Mouse (Mus musculus) MEL (cell line): Measurements from ENCODE around the gene Tead4. TPM values are rescaled to one million over a fixed set of nuclear protein-coding genes. Genes with fewer than 3 reads are reported as not detected.
A peak's percentile ranks its signal among the peaks of the same experiment; 100 is the strongest.

Experiments
- DNase-seq: peaks from one replicate; pipeline ENCODE4 v3.0.0; 2011; ENCODE audit warnings: low read depth, low spot score
- H3K27ac ChIP-seq: 2 replicates; pipeline ENCODE4 v1.5.1; 2012; ENCODE audit warnings: low read depth, mild to moderate bottlenecking, control low read depth, low read length, moderate library complexity; ENCODE audit not compliant: control insufficient read depth
- H3K27me3 ChIP-seq, 2 experiments: fragments of 150-350 bp in 1 of 2; sonication (generic) in 1 of 2; 2 replicates each; pipeline ENCODE4 v1.6.1; 2012; ENCODE audit warnings: low read length in 2 of 2, mild to moderate bottlenecking in 2 of 2, improper control_type of control experiment in 1 of 2, moderate library complexity in 1 of 2; ENCODE audit not compliant: insufficient read depth in 2 of 2, control insufficient read depth in 1 of 2
- H3K36me3 ChIP-seq, 2 experiments: 2 replicates each; pipeline ENCODE4 v1.6.1; 2012 to 2014; ENCODE audit warnings: low read length in 2 of 2, improper control_type of control experiment in 1 of 2, inconsistent platforms in 1 of 2, mild to moderate bottlenecking in 1 of 2; ENCODE audit not compliant: insufficient read depth in 2 of 2, control insufficient read depth in 1 of 2
- H3K4me1 ChIP-seq, 2 experiments: fragments of 150-350 bp in 1 of 2; sonication (generic) in 1 of 2; 2 replicates each; pipeline ENCODE4 v1.6.1; 2012; ENCODE audit warnings: low read length in 2 of 2, improper control_type of control experiment in 1 of 2, mild to moderate bottlenecking in 1 of 2; ENCODE audit not compliant: insufficient read depth in 2 of 2, control insufficient read depth in 1 of 2
- H3K4me3 ChIP-seq, 2 experiments: fragments of 150-350 bp in 1 of 2; sonication (generic) in 1 of 2; 2 replicates each; pipeline ENCODE4 v1.5.1; 2012; ENCODE audit warnings: low read depth in 2 of 2, low read length in 2 of 2, mild to moderate bottlenecking in 2 of 2, moderate library complexity in 2 of 2, control low read depth in 1 of 2, improper control_type of control experiment in 1 of 2; ENCODE audit not compliant: control insufficient read depth in 1 of 2, insufficient read depth in 1 of 2
- H3K79me2 ChIP-seq: 2 replicates; pipeline ENCODE4 v1.6.1; 2012; ENCODE audit warnings: mild to moderate bottlenecking, low read length, moderate library complexity; ENCODE audit not compliant: control insufficient read depth, poor library complexity, insufficient read depth
- H3K9ac ChIP-seq: 2 replicates; pipeline ENCODE4 v1.6.1; 2012; ENCODE audit warnings: low read depth, mild to moderate bottlenecking, control low read depth, low read length, moderate library complexity; ENCODE audit not compliant: control insufficient read depth, poor library complexity, severe bottlenecking
- H3K9me3 ChIP-seq: fragments of 150-350 bp; sonication (generic); replicated peaks from 2 replicates; pipeline ENCODE4 v1.6.1; 2012; ENCODE audit warnings: mild to moderate bottlenecking, low read length, improper control_type of control experiment, moderate library complexity; ENCODE audit not compliant: insufficient read depth
- CHD2 ChIP-seq: IDR thresholded peaks from 2 replicates; pipeline ENCODE4 v1.6.1; 2011; ENCODE audit warnings: low read length, improper control_type of control experiment
- EP300 ChIP-seq, 2 experiments: IDR thresholded peaks; 2 replicates each; pipeline ENCODE4 v1.6.1; 2011; ENCODE audit warnings: improper control_type of control experiment in 2 of 2, low read length in 2 of 2, low read depth in 1 of 2, mild to moderate bottlenecking in 1 of 2
- GABPA ChIP-seq: IDR thresholded peaks from 2 replicates; pipeline ENCODE4 v1.6.1; 2012; ENCODE audit warnings: low read depth, mild to moderate bottlenecking, inconsistent platforms, low read length, improper control_type of control experiment, moderate library complexity
- HCFC1 ChIP-seq: IDR thresholded peaks from 2 replicates; pipeline ENCODE4 v1.6.1; 2012; ENCODE audit warnings: low read depth, mild to moderate bottlenecking, inconsistent platforms, low read length, improper control_type of control experiment, moderate library complexity
- MAX ChIP-seq: IDR thresholded peaks from 2 replicates; pipeline ENCODE4 v1.6.1; 2011; ENCODE audit warnings: low read length, improper control_type of control experiment
- MAZ ChIP-seq: IDR thresholded peaks from 2 replicates; pipeline ENCODE4 v1.6.1; 2012; ENCODE audit warnings: low read depth, mild to moderate bottlenecking, inconsistent platforms, low read length, improper control_type of control experiment
- MYB ChIP-seq: IDR thresholded peaks from 2 replicates; pipeline ENCODE4 v1.6.1; 2011; ENCODE audit warnings: mild to moderate bottlenecking, low read depth, low read length, improper control_type of control experiment
- MYC ChIP-seq: IDR thresholded peaks from 2 replicates; pipeline ENCODE4 v1.6.1; 2011; ENCODE audit warnings: low read depth, mild to moderate bottlenecking, low read length, improper control_type of control experiment, moderate library complexity
- POLR2AphosphoS5 ChIP-seq: IDR thresholded peaks from 2 replicates; pipeline ENCODE4 v1.6.1; 2012; ENCODE audit warnings: low read depth, borderline replicate concordance, mild to moderate bottlenecking, inconsistent platforms, low read length, moderate library complexity, mixed read lengths
- RAD21 ChIP-seq: IDR thresholded peaks from 2 replicates; pipeline ENCODE4 v1.6.1; 2011; ENCODE audit warnings: mild to moderate bottlenecking, low read depth, low read length, improper control_type of control experiment
- SIN3A ChIP-seq: IDR thresholded peaks from 2 replicates; pipeline ENCODE4 v1.6.1; 2012; ENCODE audit warnings: low read length, improper control_type of control experiment, inconsistent platforms
- SMC3 ChIP-seq: IDR thresholded peaks from 2 replicates; pipeline ENCODE4 v1.6.1; 2011; ENCODE audit warnings: low read depth, low read length, improper control_type of control experiment
- TAL1 ChIP-seq: IDR thresholded peaks from 2 replicates; pipeline ENCODE4 v1.6.1; 2012; ENCODE audit warnings: mild to moderate bottlenecking, inconsistent platforms, low read length, moderate library complexity, mixed read lengths
- TBP ChIP-seq: IDR thresholded peaks from 2 replicates; pipeline ENCODE4 v1.8.0; 2011; ENCODE audit warnings: low read depth, low read length, improper control_type of control experiment
- TCF12 ChIP-seq: IDR thresholded peaks from 2 replicates; pipeline ENCODE4 v1.6.1; 2014; ENCODE audit warnings: low read depth, mild to moderate bottlenecking, inconsistent platforms, low read length, improper control_type of control experiment, moderate library complexity
- UBTF ChIP-seq: IDR thresholded peaks from 2 replicates; pipeline ENCODE4 v1.6.1; 2012; ENCODE audit warnings: low read depth, mild to moderate bottlenecking, inconsistent platforms, low read length, improper control_type of control experiment, moderate library complexity, borderline replicate concordance; ENCODE audit not compliant: insufficient read depth
- USF1 ChIP-seq: IDR thresholded peaks from 2 replicates; pipeline ENCODE4 v1.6.1; 2014; ENCODE audit warnings: low read depth, mild to moderate bottlenecking, inconsistent platforms, low read length, improper control_type of control experiment, moderate library complexity
- USF2 ChIP-seq, 2 experiments: IDR thresholded peaks; 2 replicates each; pipeline ENCODE4 v1.6.1; 2011 to 2012; ENCODE audit warnings: improper control_type of control experiment in 2 of 2, low read length in 2 of 2, borderline replicate concordance in 1 of 2, inconsistent platforms in 1 of 2, low read depth in 1 of 2, mild to moderate bottlenecking in 1 of 2; ENCODE audit not compliant: insufficient read depth in 1 of 2
- ZKSCAN1 ChIP-seq: IDR thresholded peaks from 2 replicates; pipeline ENCODE4 v1.6.1; 2012; ENCODE audit warnings: low read depth, mild to moderate bottlenecking, inconsistent platforms, low read length, improper control_type of control experiment, moderate library complexity
- ZMIZ1 ChIP-seq: IDR thresholded peaks from 2 replicates; pipeline ENCODE4 v1.6.1; 2012; ENCODE audit warnings: low read depth, mild to moderate bottlenecking, inconsistent platforms, low read length, improper control_type of control experiment, moderate library complexity
- ZNF384 ChIP-seq: IDR thresholded peaks from 2 replicates; pipeline ENCODE4 v1.6.1; 2012; ENCODE audit warnings: low read depth, mild to moderate bottlenecking, inconsistent platforms, low read length, improper control_type of control experiment
- polyA plus RNA-seq, 2 experiments: library from polyadenylated mRNA; stranded (reverse) in 1 of 2; unstranded in 1 of 2; fragments of >175 nt in 1 of 2; fragments of >200 nt in 1 of 2; gene quantifications; 2 replicates each; pipeline versions ENCODE4 v1.2.1 to v1.2.4; 2012; ENCODE audit warnings: low replicate concordance in 2 of 2, low read depth in 1 of 2; ENCODE audit not compliant: insufficient read length in 2 of 2, insufficient read depth in 1 of 2, missing spikeins in 1 of 2
- total RNA-seq: library from RNA; depleted of rRNA; stranded (reverse); fragments of 300-350 nt; gene quantifications from 2 replicates; pipeline ENCODE4 v1.2.3, GENCODE M21; 2012

The Tead4 gene
- total and polyA plus RNA-seq, 3 experiments: not detected

DNA sequence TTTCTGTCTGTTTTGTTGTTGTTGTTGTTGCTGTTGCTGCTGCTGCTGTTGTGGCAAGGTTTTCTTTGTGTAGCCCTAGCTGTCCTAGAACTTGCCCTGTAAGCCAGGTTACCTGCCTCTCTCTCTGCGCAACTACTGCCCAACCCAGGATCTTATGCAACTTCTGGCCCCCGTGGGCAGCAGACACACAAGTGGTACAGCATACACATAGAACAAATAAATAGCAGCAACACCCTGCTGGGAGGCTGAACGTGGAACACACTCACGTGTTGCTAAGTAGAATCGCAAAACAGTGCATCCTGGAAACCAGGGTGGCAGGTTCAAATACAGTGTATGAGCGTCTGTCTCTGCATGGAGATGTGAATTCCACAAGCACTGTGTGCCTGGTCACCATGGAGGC, 11.9 kb downstream of the Tead4 start:
- TF ChIP-seq RAD21: no peak
- no peak for TF ChIP-seq ZKSCAN1
- TF ChIP-seq CHD2: no peak
- no peak for TF ChIP-seq TBP
- no peak for TF ChIP-seq MYC
- TF ChIP-seq, all 39 proteins: peak for 0
- no peaks in the 10 kb centered on the region for H3K27me3 ChIP-seq
- no peak overlapping the region for H3K9ac ChIP-seq
- no peak overlapping the region for H3K27ac ChIP-seq
- no peak overlapping the region for H3K4me3 ChIP-seq
- no peaks in the 10 kb centered on the region for H3K36me3 ChIP-seq
- no peaks in the 10 kb centered on the region for H3K79me2 ChIP-seq
- DNase-seq: no peak
- H3K9me3 ChIP-seq: no peaks in the 10 kb centered on the region
- H3K4me1 ChIP-seq: no peaks in the 10 kb centered on the region

DNA sequence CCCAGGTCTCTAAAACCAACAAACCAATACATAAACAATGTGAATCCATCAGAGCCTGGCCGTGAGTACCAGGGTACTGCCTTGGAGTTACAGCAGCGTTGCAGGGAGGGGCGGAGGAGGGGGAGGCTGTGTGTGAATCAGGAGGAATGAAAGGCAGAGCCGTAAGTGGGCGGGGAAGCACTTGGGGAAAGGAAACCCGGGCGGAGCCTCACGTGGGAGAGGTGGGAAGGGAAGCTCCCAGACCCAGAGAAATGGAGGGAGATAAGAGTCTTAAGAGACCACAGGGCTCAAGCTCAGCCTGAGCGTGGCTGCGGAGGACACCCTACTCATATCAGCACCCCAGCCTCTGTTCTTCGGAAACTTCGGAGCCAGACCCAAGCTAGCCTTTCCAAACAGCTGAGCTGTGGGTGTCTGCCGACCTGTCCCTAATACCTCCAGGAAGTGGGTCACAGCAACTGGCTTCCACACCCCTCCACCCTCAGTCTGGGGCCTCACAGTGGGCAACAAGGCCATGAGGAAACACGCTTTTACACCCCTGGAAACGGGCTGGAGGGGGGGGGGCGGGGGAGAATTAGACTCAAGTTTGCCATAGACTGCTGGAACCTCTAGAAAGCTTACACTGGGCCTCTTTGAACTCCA, 14.7 kb downstream of the Tead4 start:
- DNase-seq: peak; percentile 12
- Histone ChIP-seq H3K4me3 (no peak overlapping the region), H3K27ac (no peak overlapping the region), H3K4me1 (no peaks in the 10 kb centered on the region), H3K9ac (no peak overlapping the region), H3K27me3 (no peaks in the 10 kb centered on the region), H3K9me3 (no peaks in the 10 kb centered on the region), H3K36me3 (no peaks in the 10 kb centered on the region), H3K79me2 (no peaks in the 10 kb centered on the region)
- TF ChIP-seq TBP (no peak), CHD2 (no peak), SIN3A (no peak), POLR2AphosphoS5 (no peak), HCFC1 (no peak), GABPA (no peak), TCF12 (no peak), UBTF (no peak), ZNF384 (no peak), MYB (no peak), TAL1 (no peak), USF2 (IDR thresholded peaks at IDR 0.05; ENCODE audit: borderline replicate concordance in 1 of 2, insufficient read depth in 1 of 2, low read depth in 1 of 2, low read length in 2 of 2) (no peak), SMC3 (no peak), MAX (no peak), ZKSCAN1 (no peak), ZMIZ1 (no peak), EP300 (IDR thresholded peaks at IDR 0.05; ENCODE audit: low read depth in 1 of 2, low read length in 2 of 2) (no peak), USF1 (no peak), MAZ (no peak)
